Mouse (Mus musculus) bone marrow macrophage, adult 2 months (primary cell): ENCODE results near the gene Lysmd1. TPM values are rescaled to one million over a fixed set of nuclear protein-coding genes. Genes with fewer than 3 reads are reported as not detected.

ENCODE experiments used
- H3K27ac ChIP-seq: 2 replicates; pipeline ENCODE4 v1.5.1; 2012; ENCODE audit warnings: low read depth, low read length; ENCODE audit not compliant: insufficient read depth
- H3K4me1 ChIP-seq: 2 replicates; pipeline ENCODE4 v1.6.1; 2012; ENCODE audit warnings: low read length; ENCODE audit not compliant: control insufficient read depth, insufficient read depth
- H3K4me3 ChIP-seq: 2 replicates; pipeline ENCODE4 v1.5.1; 2012; ENCODE audit warnings: mild to moderate bottlenecking, low read length, moderate library complexity; ENCODE audit not compliant: insufficient read depth
- CTCF ChIP-seq: IDR thresholded peaks from 2 replicates; pipeline ENCODE4 v1.5.1; 2012; ENCODE audit warnings: low read depth, mild to moderate bottlenecking, low read length, moderate library complexity
- POLR2A ChIP-seq: IDR thresholded peaks from 2 replicates; pipeline ENCODE4 v1.6.1; 2012; ENCODE audit warnings: mild to moderate bottlenecking, low read depth, low read length, borderline replicate concordance
- polyA plus RNA-seq: library from polyadenylated mRNA; stranded (reverse); fragments of >200 nt; gene quantifications from 2 replicates; pipeline ENCODE4 v1.2.4, GENCODE M21; 2012; ENCODE audit not compliant: missing spikeins, insufficient read depth, insufficient read length

Lysmd1 gene
- polyA plus RNA-seq, 1 experiment, result 5.6 TPM

DNA sequence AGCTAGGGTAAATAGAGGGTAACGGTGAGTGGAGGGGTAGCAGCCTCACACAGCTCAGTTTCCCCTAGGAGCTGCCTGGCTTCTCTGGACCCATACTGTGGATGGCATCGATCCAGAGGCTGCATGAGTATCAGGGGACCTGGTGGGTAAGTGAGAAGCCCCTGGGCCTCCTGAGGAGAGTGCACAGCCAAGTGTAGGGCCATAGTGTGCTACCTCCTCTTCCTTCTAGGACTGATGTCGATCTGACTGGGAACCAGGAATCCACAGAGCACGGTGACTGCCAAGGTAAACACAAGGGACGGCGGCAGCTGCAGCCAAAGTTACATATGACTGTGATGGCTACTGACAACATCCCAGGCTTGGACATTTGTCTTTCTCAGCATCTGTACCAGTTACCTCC, 37.2 kb downstream of the Lysmd1 start:
- H3K27ac ChIP-seq, result no peak overlapping the region

DNA sequence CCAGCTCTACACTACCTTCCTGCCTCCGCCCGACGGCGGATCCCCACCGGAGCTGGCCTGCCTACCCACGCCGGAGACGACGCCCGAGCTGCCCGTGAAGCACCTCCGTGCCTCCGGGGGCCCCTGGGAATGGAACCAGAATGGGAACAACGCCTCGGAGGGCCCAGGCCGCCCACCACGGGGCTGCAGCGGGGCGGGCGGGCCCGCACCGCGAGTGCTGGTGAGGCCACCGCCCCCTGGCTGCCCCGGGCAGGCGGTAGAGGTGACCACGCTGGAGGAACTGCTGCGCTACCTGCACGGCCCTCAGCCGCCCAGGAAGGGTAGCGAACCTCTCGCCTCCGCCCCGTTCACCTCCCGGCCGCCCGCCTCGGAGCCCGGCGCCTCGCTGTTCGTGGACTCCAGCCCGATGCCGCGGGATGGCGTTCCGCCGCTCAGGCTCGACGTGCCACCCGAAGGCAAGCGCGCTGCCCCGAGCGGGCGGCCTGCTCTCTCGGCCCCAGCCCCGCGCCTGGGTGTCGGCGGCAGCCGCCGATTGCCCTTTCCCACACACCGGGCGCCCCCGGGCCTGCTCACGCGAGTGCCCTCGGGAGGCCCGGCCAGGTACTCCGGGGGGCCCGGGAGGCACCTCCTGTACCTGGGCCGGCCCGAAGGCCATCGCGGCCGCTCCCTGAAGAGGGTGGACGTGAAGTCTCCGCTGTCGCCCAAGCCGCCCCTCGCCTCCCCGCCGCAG, 38.8 kb downstream of the Lysmd1 start:
- Histone ChIP-seq H3K4me1 (no peaks in the 10 kb centered on the region), H3K4me3 (no peak overlapping the region)

More for the DNA sequence above, 37.2 kb downstream of the Lysmd1 start:
- no peak overlapping the region for H3K4me3 ChIP-seq
- no peaks in the 10 kb centered on the region for H3K4me1 ChIP-seq
- TF ChIP-seq CTCF, result no peak
- TF ChIP-seq POLR2A, result no peak

DNA sequence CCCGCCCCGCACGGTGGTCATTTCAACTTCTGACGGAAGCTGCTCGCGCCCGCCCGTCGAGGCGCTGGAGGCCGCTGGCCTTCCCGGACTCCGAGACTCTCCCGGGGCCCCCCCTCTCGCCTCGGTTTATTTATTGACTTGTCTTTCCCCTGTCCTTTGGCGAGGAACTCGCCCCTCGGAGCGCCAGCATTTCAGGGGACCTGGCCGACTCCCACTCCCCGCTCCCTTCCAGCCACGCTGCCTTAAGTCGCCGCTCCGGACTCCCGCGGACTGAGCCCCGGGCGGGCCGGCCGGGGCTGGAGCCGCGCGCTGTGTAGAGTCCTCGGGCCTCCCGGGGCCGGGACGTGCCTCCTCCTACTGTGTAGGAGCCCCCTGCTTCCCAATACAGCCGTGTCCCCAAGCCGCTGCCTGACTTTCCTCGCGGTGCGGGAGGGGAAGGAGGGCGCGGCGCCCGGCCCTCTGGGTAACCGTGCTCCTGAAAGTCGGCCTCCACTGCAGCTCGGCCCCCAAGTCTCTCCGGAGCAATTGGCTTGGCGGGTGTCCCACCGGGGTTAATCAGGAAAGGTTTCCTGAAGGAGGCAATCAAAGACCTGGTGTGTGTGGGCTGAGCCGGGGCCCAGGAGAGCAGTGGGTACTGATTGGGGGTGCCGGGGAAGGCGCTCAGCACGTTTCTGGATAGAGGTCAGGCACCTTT, 39.5 kb downstream of the Lysmd1 start:
- H3K4me3 ChIP-seq, result peak overlapping the region; percentile 41
- TF ChIP-seq CTCF (no peak), POLR2A (no peak)
- H3K27ac ChIP-seq, result no peak overlapping the region
- H3K4me1 ChIP-seq, result no peaks in the 10 kb centered on the region

More for the DNA sequence above, 38.8 kb downstream of the Lysmd1 start:
- no peak overlapping the region for H3K27ac ChIP-seq
- TF ChIP-seq POLR2A (no peak), CTCF (no peak)

DNA sequence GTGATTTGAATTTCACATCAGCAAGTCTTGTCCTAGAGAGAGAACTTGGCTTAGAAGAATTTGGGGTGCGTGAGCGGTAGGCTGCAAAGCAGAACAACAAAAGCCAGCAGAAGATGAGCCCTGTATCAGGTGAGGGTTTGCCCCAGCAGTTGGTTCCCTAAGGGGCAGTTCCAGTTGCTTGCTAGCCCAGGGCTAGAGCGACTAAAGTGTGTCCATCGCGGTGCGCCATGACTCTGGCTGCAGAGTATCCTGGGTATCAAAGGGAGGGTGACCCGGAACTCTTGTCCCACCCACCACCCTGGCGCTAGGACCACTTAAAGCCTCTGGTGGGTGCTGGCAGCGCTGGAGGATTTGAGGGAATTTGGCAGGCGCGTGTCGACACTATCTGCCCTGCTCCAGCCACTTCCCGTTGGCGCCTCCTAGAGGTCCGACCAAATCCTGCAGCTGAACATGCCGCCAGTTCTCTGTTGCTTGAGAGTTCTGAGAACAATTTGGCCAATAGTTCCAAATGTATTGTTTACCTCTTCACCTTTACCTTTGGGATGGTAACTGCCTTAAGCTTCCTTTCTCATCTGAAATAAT, 40.2 kb downstream of the Lysmd1 start:
- Histone ChIP-seq H3K4me3 (peak overlapping the region; percentile 41), H3K27ac (no peak overlapping the region), H3K4me1 (no peaks in the 10 kb centered on the region)
- no peak for TF ChIP-seq CTCF

DNA sequence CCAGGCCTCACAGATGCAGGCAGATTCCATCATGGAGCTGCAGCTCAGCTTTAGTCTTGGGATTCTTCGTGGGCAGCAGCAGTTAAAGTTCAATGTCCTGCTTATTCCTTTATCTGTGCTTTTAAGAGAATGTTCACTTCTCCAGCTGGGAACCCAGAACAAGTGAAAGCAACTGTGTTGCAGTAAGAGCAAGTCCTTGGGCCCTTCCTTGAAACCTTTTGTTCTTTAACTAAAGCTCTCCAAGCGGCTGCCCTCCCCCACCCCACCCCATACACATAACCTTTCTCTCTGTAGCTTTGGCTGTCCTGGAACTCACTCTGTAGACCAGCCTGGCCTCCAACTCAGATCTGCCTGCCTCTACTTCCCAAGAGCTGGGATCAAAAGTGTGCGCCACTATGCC, 42.6 kb downstream of the Lysmd1 start:
- no peak overlapping the region for H3K27ac ChIP-seq
- TF ChIP-seq POLR2A, result no peak
- TF ChIP-seq CTCF, result no peak
- H3K4me3 ChIP-seq, result no peak overlapping the region
- no peaks in the 10 kb centered on the region for H3K4me1 ChIP-seq

DNA sequence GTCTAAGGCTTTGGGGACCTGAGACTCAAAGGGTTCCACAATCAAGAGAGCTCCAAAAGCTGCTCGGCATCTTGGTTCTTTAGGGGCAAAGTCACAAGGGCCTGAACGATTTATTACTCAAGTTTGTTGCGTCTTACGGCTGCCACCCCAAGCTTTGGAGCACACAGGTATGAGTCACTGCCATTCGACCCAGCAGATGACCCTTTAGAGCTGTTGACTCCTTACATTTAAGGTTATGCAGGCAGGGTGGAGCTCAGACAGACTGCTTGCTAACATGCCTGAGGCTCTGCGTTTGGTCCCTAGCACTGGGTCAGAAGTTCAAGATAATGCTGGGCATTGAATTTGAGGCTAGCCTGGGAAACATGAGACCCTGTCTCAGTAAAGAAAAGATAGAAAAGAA, 43.7 kb downstream of the Lysmd1 start:
- TF ChIP-seq CTCF, result no peak
- TF ChIP-seq POLR2A, result no peak
- Histone ChIP-seq H3K4me3 (no peak overlapping the region), H3K4me1 (no peaks in the 10 kb centered on the region), H3K27ac (no peak overlapping the region)

DNA sequence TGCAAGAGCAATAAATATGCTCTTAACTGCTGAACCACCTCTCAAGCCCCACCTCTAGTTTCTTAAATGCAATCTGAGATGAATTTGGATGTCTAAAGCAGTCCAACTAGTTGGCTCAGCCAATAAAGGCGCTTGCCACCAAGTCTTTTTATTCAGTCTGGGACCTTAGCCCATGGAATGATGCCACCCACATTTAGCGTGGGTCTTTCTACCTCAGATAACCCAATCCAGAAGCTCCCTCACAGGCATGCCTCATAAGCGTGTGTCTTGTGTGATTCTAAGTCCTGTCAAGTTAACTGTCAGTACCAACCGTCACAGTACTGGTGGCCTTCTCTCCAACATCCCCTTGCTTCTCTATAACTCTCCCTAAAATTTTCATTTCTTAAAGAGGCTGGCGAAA, 45.1 kb downstream of the Lysmd1 start:
- H3K27ac ChIP-seq, result no peak overlapping the region
- no peaks in the 10 kb centered on the region for H3K4me1 ChIP-seq
- TF ChIP-seq CTCF, result no peak
- TF ChIP-seq POLR2A, result no peak
- no peak overlapping the region for H3K4me3 ChIP-seq

DNA sequence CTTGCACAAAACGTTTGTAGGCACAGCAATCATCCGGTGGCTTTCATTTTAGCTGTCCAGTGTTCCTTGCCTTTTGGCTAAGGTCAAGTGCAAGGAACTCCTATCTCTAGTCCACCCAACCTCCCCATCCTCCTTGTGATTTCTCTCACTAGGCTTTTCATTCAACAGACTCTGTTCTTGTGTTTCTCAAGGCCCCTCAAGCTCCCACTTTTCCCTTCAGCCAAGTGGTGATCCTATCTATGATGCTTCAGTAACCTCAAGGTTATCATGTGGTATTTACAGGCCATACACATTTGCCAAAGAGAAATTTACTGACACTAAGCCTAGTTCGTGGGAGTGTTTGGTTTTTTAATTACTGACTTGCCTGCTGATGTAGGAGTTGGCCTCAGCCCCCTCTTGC, 46.0 kb downstream of the Lysmd1 start:
- H3K4me3 ChIP-seq, result no peak overlapping the region
- no peaks in the 10 kb centered on the region for H3K4me1 ChIP-seq
- no peak overlapping the region for H3K27ac ChIP-seq
- TF ChIP-seq POLR2A (no peak), CTCF (no peak)

DNA sequence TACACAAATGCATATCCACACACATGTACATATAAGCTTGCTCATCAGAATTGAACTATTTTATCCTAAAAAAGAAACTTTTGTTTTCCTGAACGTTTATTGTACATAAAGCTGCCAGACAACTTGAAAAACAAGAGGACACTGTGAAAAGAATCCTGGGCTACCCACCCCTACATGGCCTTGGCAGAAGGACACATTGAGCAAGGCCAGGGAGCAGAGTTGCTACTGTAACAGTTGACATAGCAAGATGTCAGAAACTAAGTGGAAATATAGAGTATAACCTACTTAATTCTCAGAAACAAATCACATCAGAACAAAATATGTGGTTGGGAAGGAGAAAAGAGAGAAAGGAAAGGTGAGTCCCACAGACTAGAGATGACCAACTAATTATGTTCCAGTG, 48.0 kb downstream of the Lysmd1 start:
- no peak overlapping the region for H3K4me3 ChIP-seq
- H3K27ac ChIP-seq, result no peak overlapping the region
- TF ChIP-seq CTCF (no peak), POLR2A (no peak)
- no peaks in the 10 kb centered on the region for H3K4me1 ChIP-seq
